Mouse (Mus musculus) midbrain, embryonic 13.5 days (tissue): ENCODE measurements around the gene Rwdd2b. TPM values are rescaled to one million over a fixed set of nuclear protein-coding genes. Genes with fewer than 3 reads are reported as not detected.

Source experiments
- ATAC-seq: fragments of 200-750 bp; cut with Nextera tagmentation; 2 replicates; pipeline ENCODE4 v1.8.0; 2017; ENCODE audit warnings: mild to moderate bottlenecking, moderate TSS enrichment, moderate library complexity
- H3K27ac ChIP-seq: fragments of 300-500 bp; sonication (generic); 2 replicates; pipeline ENCODE4 v1.5.1; 2015; ENCODE audit warnings: inconsistent platforms, mild to moderate bottlenecking, moderate library complexity
- H3K27me3 ChIP-seq: fragments of 300-500 bp; sonication (generic); 2 replicates; pipeline ENCODE4 v1.6.1; 2015; ENCODE audit warnings: mild to moderate bottlenecking, inconsistent platforms
- H3K36me3 ChIP-seq: fragments of 300-500 bp; sonication (generic); 2 replicates; pipeline ENCODE4 v1.6.1; 2015; ENCODE audit warnings: mild to moderate bottlenecking, inconsistent platforms
- H3K4me1 ChIP-seq: fragments of 300-500 bp; sonication (generic); replicated peaks from 2 replicates; pipeline ENCODE4 v1.6.1; 2015; ENCODE audit warnings: inconsistent platforms
- H3K4me2 ChIP-seq: fragments of 300-500 bp; sonication (generic); replicated peaks from 2 replicates; pipeline ENCODE4 v1.6.1; 2015; ENCODE audit warnings: moderate library complexity, mild to moderate bottlenecking, inconsistent platforms
- H3K4me3 ChIP-seq: fragments of 300-500 bp; sonication (generic); replicated peaks from 2 replicates; pipeline ENCODE4 v1.5.1; 2015; ENCODE audit warnings: mild to moderate bottlenecking, inconsistent platforms
- H3K9ac ChIP-seq: fragments of 300-500 bp; sonication (generic); replicated peaks from 2 replicates; pipeline ENCODE4 v1.6.1; 2015; ENCODE audit warnings: mild to moderate bottlenecking, inconsistent platforms
- H3K9me3 ChIP-seq: fragments of 300-500 bp; sonication (generic); 2 replicates; pipeline ENCODE4 v1.6.1; 2016; ENCODE audit warnings: mild to moderate bottlenecking, inconsistent platforms
- WGBS: fragments of 180-500 bp; shearing (Covaris S2); methylation state at CpG from one replicate; pipeline ENCODE4 v1.1.7; 2015; 5-methylcytosine and 5-hydroxymethylcytosine counted together
- polyA plus RNA-seq: library from polyadenylated mRNA; unstranded; fragments of >200 nt; fragmentation: Nextera tagmentation; extraction: Ambion mirVana; gene quantifications from 2 replicates; pipeline ENCODE4 v1.2.1, GENCODE M21; 2015

The Rwdd2b gene
- polyA plus RNA-seq, 1 experiment from 2014 or later: 13.8 TPM

DNA sequence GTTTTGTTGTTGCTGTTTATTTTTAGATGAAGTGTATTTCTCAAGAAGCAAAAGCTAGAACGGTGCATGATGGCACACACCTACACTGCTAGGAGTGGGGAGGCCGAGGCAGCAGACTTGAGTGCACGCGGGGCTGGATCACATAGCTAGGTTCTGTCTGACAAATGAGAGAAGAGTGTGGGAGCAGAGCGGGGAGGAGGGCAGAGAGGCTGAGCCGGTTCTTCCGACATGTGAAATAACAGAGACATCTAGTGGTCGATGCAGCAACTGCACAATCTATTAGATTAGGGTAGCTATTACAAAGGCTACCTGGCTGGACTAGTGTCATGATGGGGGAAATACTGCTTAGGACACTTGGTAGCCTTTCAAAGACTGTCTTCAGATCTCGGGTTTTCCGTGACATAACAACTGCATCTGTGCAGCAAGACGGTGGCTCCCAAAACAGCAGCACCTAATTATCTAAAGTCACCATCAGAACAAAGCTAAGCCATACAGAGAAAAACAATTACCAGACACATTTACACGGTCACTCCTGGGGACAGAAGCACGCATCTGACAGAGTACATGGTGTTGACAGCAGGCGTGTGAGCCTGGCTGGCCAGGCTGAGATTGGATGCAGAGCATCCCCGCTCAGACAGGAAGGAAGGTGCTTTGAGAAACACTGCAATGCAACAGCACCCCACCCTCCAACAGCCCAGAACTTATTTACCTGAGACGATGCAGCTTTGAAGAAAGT lies 46.4 kb downstream of the Rwdd2b start:
- ATAC-seq: peak; percentile 84
- Histone ChIP-seq H3K4me3 (no peak overlapping the region), H3K36me3 (peaks cover 65% of the 10 kb centered on the region), H3K9me3 (no peaks in the 10 kb centered on the region), H3K27ac (no peak overlapping the region), H3K9ac (no peak overlapping the region), H3K27me3 (no peaks in the 10 kb centered on the region), H3K4me2 (no peak overlapping the region), H3K4me1 (no peaks in the 10 kb centered on the region)
- 55% methylated on average over 16 of the region's 16 CpGs for WGBS

DNA sequence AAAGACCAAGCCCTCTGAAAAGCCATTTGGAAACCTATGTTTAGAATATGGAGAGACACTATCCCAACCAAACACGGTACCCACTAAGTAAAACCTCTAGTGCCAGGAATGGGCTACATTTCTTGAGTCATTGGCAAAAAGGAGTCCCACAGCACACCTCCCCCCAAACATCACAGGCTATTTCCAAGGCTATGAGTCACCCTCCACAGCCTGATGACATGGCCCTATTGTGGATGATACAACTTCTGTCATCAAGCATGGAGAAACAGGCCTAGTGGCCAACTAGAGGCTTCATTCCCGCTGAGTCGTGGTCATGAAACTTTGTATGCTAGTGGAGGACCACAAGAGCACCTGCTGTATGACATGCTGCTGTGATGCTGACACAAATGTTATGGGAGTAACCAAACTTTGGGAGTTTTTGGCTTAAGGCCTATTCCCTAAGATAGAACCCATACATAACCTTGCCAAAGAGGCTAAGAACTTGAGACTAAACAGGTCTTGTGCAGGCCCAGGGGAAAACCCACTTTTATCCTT lies 52.9 kb downstream of the Rwdd2b start:
- Histone ChIP-seq H3K27ac (no peak overlapping the region), H3K36me3 (peaks cover 55% of the 10 kb centered on the region), H3K9me3 (no peaks in the 10 kb centered on the region), H3K4me1 (no peaks in the 10 kb centered on the region), H3K4me2 (no peak overlapping the region), H3K4me3 (no peak overlapping the region), H3K9ac (no peak overlapping the region), H3K27me3 (no peaks in the 10 kb centered on the region)
- ATAC-seq: no peak
- WGBS: 96% methylated on average over 3 of the region's 3 CpGs

DNA sequence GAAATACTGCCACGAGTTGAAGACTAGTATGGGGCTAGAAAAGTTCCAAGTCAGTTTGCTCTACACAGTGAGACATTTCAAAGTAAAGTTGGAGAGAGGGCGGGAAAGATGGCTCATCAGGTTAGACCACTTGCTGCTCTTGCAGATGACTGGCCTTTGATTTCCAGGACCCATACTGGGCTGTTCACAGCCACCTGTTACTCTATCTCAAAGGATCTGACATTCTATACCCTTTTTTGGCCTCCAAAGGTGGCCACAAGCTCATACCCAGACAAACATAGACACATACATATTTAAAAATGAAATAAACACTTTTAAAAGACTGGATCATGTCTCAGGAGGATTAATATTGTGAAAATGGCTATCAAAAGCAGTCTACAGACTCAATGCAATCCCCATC lies 56.0 kb downstream of the Rwdd2b start:
- no peak overlapping the region for H3K9ac ChIP-seq
- H3K4me3 ChIP-seq: no peak overlapping the region
- H3K36me3 ChIP-seq: peaks cover 76% of the 10 kb centered on the region
- 94% methylated on average over 2 of the region's 2 CpGs for WGBS
- H3K27ac ChIP-seq: no peak overlapping the region
- ATAC-seq: no peak
- no peak overlapping the region for H3K4me2 ChIP-seq
- no peaks in the 10 kb centered on the region for H3K27me3 ChIP-seq
- H3K9me3 ChIP-seq: no peaks in the 10 kb centered on the region
- H3K4me1 ChIP-seq: no peaks in the 10 kb centered on the region

Other genes starting within 250 kb of the Rwdd2b start
- gene N6amt1, start 86.4 kb downstream of the Rwdd2b start, polyA plus RNA-seq: 20.4 and 21.5 TPM in 2 replicates
- gene Ltn1, start 8.0 kb downstream of the Rwdd2b start, polyA plus RNA-seq: 28.2 and 29.1 TPM in 2 replicates
- gene Usp16, start 14.1 kb upstream of the Rwdd2b start, polyA plus RNA-seq: 46.9 and 49.0 TPM in 2 replicates
- 496 and 514 TPM in 2 replicates for gene Cct8, start 55.3 kb upstream of the Rwdd2b start, polyA plus RNA-seq
- not detected in 2 replicates for gene Map3k7cl, start 112.8 kb upstream of the Rwdd2b start, polyA plus RNA-seq